Mouse (Mus musculus) right cerebral cortex, adult 2 months (tissue): ENCODE measurements at regions not wholly inside any gene's neighbourhood (a gene's known extent, or its start where the extent isn't known, plus 50 kb on each side); places are given as distances from the start of the nearest gene placed in this dataset.

Experiments used
- DNase-seq, 2 experiments: peaks; one replicate each; pipeline ENCODE4 v3.0.0; 2021 to 2022; ENCODE audit warnings: low spot score in 2 of 2

DNA sequence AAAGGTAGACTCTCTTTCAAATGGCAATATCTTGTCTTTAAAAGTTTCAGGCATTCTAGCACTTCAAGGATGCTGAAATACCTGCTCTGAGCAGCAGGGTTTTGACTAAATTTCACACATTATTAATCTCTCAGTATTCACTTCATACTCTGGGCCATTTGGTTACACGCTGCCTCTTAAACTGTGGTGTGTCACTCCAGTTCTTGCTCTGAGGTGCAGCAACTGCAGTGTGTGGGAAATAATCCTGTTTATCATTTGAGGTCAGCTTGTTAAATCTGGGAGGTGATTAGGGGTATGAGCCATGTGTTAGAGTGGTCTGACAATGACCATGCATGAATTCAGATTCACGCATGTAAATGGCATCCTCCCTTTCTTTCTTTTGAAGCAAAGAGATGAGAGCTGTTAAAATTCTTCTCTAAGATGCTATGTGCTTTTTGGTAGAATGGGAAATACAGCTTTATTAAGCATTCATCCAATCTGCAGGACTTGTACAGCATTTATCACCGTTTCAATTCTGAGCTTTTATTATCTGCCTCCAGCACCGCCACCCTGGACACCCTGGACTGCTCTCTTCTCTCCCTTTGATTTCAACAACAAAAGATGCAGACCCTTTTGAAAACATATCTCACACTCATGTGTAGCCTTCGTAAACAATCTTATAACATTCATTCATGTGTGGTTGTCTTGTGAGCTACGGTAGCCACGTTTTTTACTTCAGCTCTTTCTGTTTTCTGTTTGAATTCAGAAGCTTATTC is 362.4 kb upstream of the Gm38303 start:
- DNase-seq = no peak

DNA sequence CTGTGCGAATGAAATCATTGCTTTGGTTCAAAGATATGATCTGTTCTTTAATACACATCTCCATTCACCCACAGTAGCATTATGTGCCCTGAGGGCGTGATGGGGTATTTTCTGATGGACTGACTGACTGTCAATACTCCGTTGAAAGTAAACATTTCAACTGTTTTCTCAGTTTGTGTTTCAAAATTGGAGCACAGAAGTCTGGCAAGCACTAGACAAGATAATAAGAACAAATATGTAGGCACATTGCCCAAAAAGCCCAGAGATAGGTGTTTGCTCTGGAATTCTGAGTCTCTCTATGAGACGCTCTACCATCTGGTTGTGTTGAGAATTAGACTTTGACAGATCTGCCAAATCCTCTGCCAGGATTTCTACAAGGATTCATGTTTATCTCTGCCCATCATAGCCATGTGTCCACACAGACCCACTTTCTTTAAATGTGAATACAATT is 350.0 kb upstream of the Gm38303 start:
- peak; percentile 30 to 31 for DNase-seq

DNA sequence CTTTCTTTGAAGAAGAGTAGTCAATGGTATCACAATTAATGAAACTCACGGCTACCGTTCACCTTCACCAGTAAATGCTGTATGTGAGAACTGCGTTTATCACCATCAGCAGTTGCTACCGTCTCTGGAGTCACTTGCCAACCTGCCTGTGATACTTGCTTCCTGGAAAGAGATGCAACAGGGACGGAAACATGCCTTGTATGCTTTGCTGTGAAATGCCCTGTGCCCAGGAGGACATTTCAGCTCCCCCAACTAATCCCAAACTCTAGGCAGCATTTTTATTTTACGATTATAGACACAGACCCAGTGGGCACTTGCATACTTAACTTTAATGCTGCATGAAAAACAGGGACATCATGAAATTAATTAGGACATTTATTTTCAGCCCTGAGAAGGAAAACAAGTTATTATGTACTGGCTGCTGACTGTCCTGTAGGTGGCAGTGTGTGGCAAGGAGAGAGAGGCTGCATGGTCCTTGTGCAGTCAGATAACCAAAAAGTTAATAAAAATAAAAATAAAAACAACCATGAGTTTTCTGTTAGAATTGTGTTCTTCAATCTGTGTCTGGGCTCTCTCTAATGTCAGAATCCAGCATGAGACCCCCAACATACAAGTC is 349.5 kb upstream of the Gm38303 start:
- DNase-seq = peak; percentile 57 to 82

DNA sequence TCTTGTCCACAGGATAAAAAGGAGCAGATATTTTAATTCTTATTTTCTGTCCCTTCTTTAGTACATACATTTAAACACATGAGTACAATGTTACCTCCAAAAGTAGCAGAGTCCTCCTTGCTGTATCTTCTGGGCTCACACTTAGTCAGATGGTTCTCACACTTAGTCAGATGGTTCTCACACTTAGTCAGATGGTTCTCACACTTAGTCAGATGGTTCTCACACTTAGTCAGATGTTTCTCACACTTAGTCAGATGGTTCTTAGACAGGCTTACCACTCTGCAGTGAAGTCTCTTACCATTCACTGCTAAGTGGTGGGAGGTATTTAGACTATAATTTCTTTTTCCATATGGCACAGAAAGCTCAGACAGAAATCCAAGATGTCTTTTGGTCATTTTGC is 346.5 kb upstream of the Gm38303 start:
- DNase-seq = no peak

DNA sequence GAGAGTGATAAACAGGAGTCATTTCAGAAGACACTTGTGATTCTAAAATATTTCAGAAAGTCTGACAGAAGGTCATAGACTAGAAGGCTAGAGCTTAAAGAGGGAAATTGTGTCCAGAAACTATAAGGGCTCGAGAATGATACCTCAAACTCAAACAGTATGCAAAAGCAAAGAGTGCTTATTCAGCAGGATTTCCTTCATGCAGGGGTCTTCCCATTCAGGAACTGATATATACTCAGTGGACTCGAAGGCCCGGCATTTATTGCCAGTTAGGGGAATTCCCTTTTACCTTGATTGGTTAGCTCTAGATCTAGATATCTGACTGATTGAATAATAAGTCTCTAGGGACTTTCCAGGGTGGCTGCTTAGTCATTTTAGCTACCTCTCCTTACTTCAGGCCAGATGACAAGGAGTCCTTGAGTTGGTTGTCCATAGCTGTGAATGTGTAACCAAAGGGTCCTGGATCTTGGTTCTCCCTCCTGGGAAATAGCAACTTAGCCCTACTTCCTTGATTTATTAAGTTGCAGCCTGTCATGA is 312.6 kb upstream of the Gm38303 start:
- no peak for DNase-seq
